Mouse (Mus musculus) embryonic facial prominence, embryonic 10.5 days (tissue): Measurements from ENCODE around the gene Casq1. TPM values are rescaled to one million over a fixed set of nuclear protein-coding genes. Genes with fewer than 3 reads are reported as not detected.

ENCODE experiments used
- DNase-seq: peaks from one replicate; pipeline ENCODE4 v3.0.0-alpha.2; 2017; ENCODE audit warnings: low spot score
- H3K27ac ChIP-seq: fragments of 300-500 bp; sonication (generic); replicated peaks from 2 replicates; pipeline ENCODE4 v1.5.1; 2016; ENCODE audit warnings: mild to moderate bottlenecking
- H3K27me3 ChIP-seq: fragments of 300-500 bp; sonication (generic); replicated peaks from 2 replicates; pipeline ENCODE4 v1.6.1; 2016; ENCODE audit warnings: low read depth, mild to moderate bottlenecking; ENCODE audit not compliant: poor library complexity, severe bottlenecking
- H3K36me3 ChIP-seq: fragments of 300-500 bp; sonication (generic); replicated peaks from 2 replicates; pipeline ENCODE4 v1.6.1; 2016; ENCODE audit warnings: mild to moderate bottlenecking, moderate library complexity
- H3K4me1 ChIP-seq: fragments of 300-500 bp; sonication (generic); 2 replicates; pipeline ENCODE4 v1.6.1; 2016
- H3K4me3 ChIP-seq: fragments of 300-500 bp; sonication (generic); 2 replicates; pipeline ENCODE4 v1.5.1; 2016; ENCODE audit warnings: mild to moderate bottlenecking, moderate library complexity
- H3K9me3 ChIP-seq: fragments of 300-500 bp; sonication (generic); 2 replicates; pipeline ENCODE4 v1.6.1; 2016; ENCODE audit warnings: mild to moderate bottlenecking
- WGBS: fragments of 180-500 bp; shearing (Covaris S2); methylation state at CpG from one replicate; pipeline ENCODE4 v1.1.7; 2016; 5-methylcytosine and 5-hydroxymethylcytosine counted together
- polyA plus RNA-seq: library from polyadenylated mRNA; unstranded; fragments of >200 nt; fragmentation: Nextera tagmentation; extraction: Ambion mirVana; gene quantifications from 2 replicates; pipeline ENCODE4 v1.2.1, GENCODE M21; 2016

Gene Casq1
- polyA plus RNA-seq, 1 experiment from 2014 or later = 1.6 TPM

GRCm38 (mm10) chr1:172191578-172191977 lies 28.1 kb downstream of the Casq1 start:
- Histone ChIP-seq H3K4me1 (no peaks in the 10 kb centered on the region), H3K36me3 (peaks cover 96% of the 10 kb centered on the region), H3K9me3 (no peaks in the 10 kb centered on the region), H3K27me3 (no peaks in the 10 kb centered on the region), H3K27ac (no peak overlapping the region), H3K4me3 (no peak overlapping the region)
- DNase-seq = no peak
- 90% methylated on average over 2 of the region's 2 CpGs for WGBS

GRCm38 (mm10) chr1:172188891-172189290 lies 30.8 kb downstream of the Casq1 start:
- no peaks in the 10 kb centered on the region for H3K9me3 ChIP-seq
- H3K36me3 ChIP-seq = peaks cover 94% of the 10 kb centered on the region
- no peak overlapping the region for H3K4me3 ChIP-seq
- H3K27me3 ChIP-seq = no peaks in the 10 kb centered on the region
- 80% methylated on average over 4 of the region's 4 CpGs for WGBS
- DNase-seq = peak; percentile 42
- H3K27ac ChIP-seq = no peak overlapping the region
- H3K4me1 ChIP-seq = no peaks in the 10 kb centered on the region

GRCm38 (mm10) chr1:172186401-172187289 lies 33.0 kb downstream of the Casq1 start:
- H3K27me3 ChIP-seq = no peaks in the 10 kb centered on the region
- H3K27ac ChIP-seq = no peak overlapping the region
- H3K4me3 ChIP-seq = no peak overlapping the region
- no peaks in the 10 kb centered on the region for H3K9me3 ChIP-seq
- DNase-seq = no peak
- peaks cover 92% of the 10 kb centered on the region for H3K36me3 ChIP-seq
- WGBS = 93% methylated on average over 10 of the region's 10 CpGs
- H3K4me1 ChIP-seq = no peaks in the 10 kb centered on the region

DNA sequence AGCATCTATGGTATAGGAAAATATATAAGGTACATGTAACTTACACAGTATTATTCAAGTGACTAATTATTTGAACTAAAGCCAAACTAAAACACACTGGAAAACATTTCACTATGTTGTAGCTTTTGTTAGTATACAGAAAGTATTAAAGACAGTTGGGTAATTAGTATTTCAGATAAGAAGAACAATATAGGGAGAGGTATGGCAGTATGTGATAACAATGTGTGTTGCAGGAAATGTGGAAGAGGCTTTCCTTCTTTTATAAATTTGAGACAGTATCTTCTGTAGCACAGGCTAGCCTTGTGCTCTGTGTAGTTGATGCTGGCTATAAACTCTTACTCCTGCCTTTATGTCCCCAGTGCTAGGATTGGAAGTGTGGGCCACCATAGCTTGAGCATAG lies 35.8 kb downstream of the Casq1 start:
- Histone ChIP-seq H3K36me3 (peaks cover 92% of the 10 kb centered on the region), H3K27me3 (no peaks in the 10 kb centered on the region), H3K4me1 (no peaks in the 10 kb centered on the region), H3K27ac (no peak overlapping the region), H3K9me3 (no peaks in the 10 kb centered on the region), H3K4me3 (no peak overlapping the region)
- no peak for DNase-seq

GRCm38 (mm10) chr1:172183056-172183455 lies 36.6 kb downstream of the Casq1 start:
- H3K27ac ChIP-seq = no peak overlapping the region
- no peaks in the 10 kb centered on the region for H3K9me3 ChIP-seq
- no peak for DNase-seq
- peaks cover 92% of the 10 kb centered on the region for H3K36me3 ChIP-seq
- no peaks in the 10 kb centered on the region for H3K4me1 ChIP-seq
- H3K4me3 ChIP-seq = no peak overlapping the region
- WGBS = 95% methylated on average over 6 of the region's 6 CpGs
- no peaks in the 10 kb centered on the region for H3K27me3 ChIP-seq

DNA sequence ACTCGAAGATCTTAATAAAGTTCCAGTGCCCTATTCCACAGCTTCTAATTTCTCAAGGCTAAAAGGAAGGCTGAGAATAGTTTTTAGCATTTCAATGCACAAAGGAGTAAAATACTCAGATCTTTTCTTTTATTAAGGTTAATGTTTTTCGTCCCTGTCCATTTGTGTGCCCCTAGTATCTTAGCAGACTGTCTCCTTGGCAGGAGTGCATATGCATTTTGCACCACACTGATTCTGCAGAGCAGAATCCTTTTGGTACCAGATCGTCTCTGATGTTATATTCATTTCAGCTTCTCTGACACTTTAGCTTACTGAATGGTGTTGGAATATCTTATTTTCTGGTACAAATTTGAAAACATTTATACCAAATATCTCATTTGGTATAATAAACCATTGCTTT lies 37.9 kb downstream of the Casq1 start:
- Histone ChIP-seq H3K27me3 (no peaks in the 10 kb centered on the region), H3K9me3 (no peaks in the 10 kb centered on the region), H3K27ac (no peak overlapping the region), H3K4me1 (no peaks in the 10 kb centered on the region), H3K4me3 (no peak overlapping the region), H3K36me3 (peaks cover 91% of the 10 kb centered on the region)
- 93% methylated on average over 3 of the region's 3 CpGs for WGBS
- no peak for DNase-seq

DNA sequence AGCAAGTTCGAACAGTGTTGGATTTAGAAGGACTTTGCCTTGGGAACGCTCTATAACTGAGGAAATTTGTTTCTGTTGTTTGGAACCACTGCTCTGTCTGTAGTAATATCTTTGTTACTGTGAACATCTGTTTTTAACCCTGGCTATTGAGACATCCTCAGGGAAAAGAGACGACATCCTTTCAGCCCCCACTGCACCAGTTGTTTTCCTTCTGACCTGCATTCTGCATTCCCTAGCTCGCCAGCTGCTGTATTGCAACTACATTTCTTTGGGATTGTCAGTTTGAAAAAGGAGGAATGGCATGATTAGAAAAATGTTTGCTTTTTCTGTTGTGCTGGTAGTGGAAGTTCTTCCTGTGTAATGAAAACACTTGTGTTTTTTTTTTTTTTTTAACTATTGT lies 38.8 kb downstream of the Casq1 start:
- no peak for DNase-seq
- Histone ChIP-seq H3K27ac (no peak overlapping the region), H3K4me3 (no peak overlapping the region), H3K27me3 (no peaks in the 10 kb centered on the region), H3K4me1 (no peaks in the 10 kb centered on the region), H3K36me3 (peaks cover 90% of the 10 kb centered on the region), H3K9me3 (no peaks in the 10 kb centered on the region)
- WGBS = 80% methylated on average over 4 of the region's 4 CpGs

- no peaks in the 10 kb centered on the region for H3K4me1 ChIP-seq
- WGBS = 85% methylated on average over 7 of the region's 7 CpGs
- no peak overlapping the region for H3K27ac ChIP-seq
- no peaks in the 10 kb centered on the region for H3K27me3 ChIP-seq
- DNase-seq = no peak
- peaks cover 92% of the 10 kb centered on the region for H3K36me3 ChIP-seq
- no peaks in the 10 kb centered on the region for H3K9me3 ChIP-seq
- H3K4me3 ChIP-seq = no peak overlapping the region
Observed at GRCm38 (mm10) chr1:172179102-172179501, 40.6 kb downstream of the Casq1 start.

- 92% methylated on average over 7 of the region's 7 CpGs for WGBS
- H3K4me1 ChIP-seq = no peaks in the 10 kb centered on the region
- no peaks in the 10 kb centered on the region for H3K9me3 ChIP-seq
- H3K27me3 ChIP-seq = no peaks in the 10 kb centered on the region
- H3K27ac ChIP-seq = no peak overlapping the region
- H3K36me3 ChIP-seq = peaks cover 98% of the 10 kb centered on the region
- H3K4me3 ChIP-seq = no peak overlapping the region
- no peak for DNase-seq
Observed at GRCm38 (mm10) chr1:172177791-172178190, 41.9 kb downstream of the Casq1 start.

GRCm38 (mm10) chr1:172173181-172173580 lies 46.5 kb downstream of the Casq1 start:
- no peak for DNase-seq
- H3K27me3 ChIP-seq = no peaks in the 10 kb centered on the region
- no peaks in the 10 kb centered on the region for H3K9me3 ChIP-seq
- H3K4me1 ChIP-seq = no peaks in the 10 kb centered on the region
- 94% methylated on average over 5 of the region's 5 CpGs for WGBS
- H3K27ac ChIP-seq = no peak overlapping the region
- peaks cover 98% of the 10 kb centered on the region for H3K36me3 ChIP-seq
- no peak overlapping the region for H3K4me3 ChIP-seq

- H3K9me3 ChIP-seq = no peaks in the 10 kb centered on the region
- peaks cover 98% of the 10 kb centered on the region for H3K36me3 ChIP-seq
- no peak overlapping the region for H3K4me3 ChIP-seq
- no peaks in the 10 kb centered on the region for H3K4me1 ChIP-seq
- no peak for DNase-seq
- no peaks in the 10 kb centered on the region for H3K27me3 ChIP-seq
- 95% methylated on average over 21 of the region's 21 CpGs for WGBS
- H3K27ac ChIP-seq = no peak overlapping the region
Observed at GRCm38 (mm10) chr1:172172381-172172780, 47.3 kb downstream of the Casq1 start.

- H3K4me3 ChIP-seq = no peak overlapping the region
- no peaks in the 10 kb centered on the region for H3K9me3 ChIP-seq
- H3K36me3 ChIP-seq = peaks cover 100% of the 10 kb centered on the region
- H3K27ac ChIP-seq = no peak overlapping the region
- H3K4me1 ChIP-seq = no peaks in the 10 kb centered on the region
- DNase-seq = no peak
- WGBS = 96% methylated on average over 5 of the region's 5 CpGs
- no peaks in the 10 kb centered on the region for H3K27me3 ChIP-seq
Observed at GRCm38 (mm10) chr1:172169809-172170208, 49.9 kb downstream of the Casq1 start.

- H3K27me3 ChIP-seq = no peaks in the 10 kb centered on the region
- DNase-seq = no peak
- no peaks in the 10 kb centered on the region for H3K9me3 ChIP-seq
- no peak overlapping the region for H3K27ac ChIP-seq
- H3K4me3 ChIP-seq = no peak overlapping the region
- H3K36me3 ChIP-seq = peaks cover 88% of the 10 kb centered on the region
- 80% methylated on average over 5 of the region's 5 CpGs for WGBS
- no peaks in the 10 kb centered on the region for H3K4me1 ChIP-seq
Observed at GRCm38 (mm10) chr1:172167911-172168310, 51.8 kb downstream of the Casq1 start.
